Mouse (Mus musculus): ENCODE results near the gene Cpa1.

Cpa1 gene

DNA sequence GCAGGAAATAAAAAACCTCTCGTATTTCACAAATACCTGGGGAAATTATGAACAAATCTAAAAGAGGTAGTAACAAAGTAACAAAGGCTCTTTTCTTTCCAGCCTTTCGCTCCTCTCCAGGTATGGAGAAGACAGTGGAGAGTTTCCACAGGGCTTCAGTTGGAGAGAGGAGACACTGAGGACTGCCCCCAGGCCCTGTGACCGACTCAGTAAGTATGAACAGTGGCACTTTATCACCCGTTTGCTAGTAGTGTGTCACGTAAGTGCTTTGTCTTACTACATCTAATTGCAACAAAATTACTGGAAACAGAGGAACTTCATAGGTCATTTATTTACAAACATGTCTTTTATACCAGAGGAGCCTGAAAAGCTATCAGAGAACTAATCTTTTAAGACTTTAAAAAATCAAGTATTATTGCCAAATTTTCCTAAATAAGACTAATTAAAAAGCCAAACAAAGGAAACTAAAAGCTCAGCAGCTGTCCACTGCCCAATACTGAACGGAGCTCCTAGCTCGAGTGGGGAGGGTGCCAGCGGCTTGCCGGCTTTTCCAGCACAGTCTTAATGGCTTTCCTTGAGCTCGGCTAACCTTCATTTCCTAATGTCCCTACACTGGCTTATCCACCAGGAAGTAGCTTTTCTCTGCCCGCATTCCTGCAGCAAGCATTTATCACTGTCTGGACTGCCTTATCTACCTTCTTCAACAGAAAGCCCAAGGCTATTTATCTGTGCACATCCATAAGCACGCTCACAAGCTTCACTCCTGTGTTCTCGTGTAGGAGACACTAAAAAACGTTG is 34.9 kb downstream of the Cpa1 start:
- CTCF ChIA-PET = no interaction called here

DNA sequence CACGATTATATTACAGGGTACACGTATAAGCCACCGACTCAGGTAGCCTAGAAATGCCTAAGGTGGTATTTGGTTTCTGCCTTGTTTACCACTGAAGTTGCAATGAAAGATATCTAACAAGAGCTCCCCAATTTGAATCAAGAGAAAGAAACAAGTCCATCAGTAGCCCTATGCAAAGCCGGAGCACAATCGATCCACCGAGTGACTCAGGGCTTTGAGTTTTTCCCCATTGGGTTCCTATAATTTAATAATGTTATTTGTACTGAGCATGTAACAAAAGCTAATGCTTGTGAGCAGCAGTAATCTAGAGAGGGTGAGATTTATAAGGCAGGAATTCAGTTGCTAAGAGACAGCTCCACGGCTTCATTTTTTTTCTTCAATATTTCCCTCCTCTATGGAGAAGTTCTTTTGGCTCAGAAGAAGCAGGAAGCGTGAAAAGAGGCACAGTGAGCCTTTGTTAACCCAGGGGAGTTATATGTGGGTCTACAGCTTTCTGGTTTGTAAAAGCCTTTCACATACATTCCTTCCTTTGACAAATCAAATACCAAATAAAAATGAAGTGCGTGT is 35.8 kb downstream of the Cpa1 start:
- CTCF ChIA-PET = no interaction called here

GRCm38 (mm10) chr6:30675281-30675771 is 36.3 kb downstream of the Cpa1 start:
- CTCF ChIA-PET = no interaction called here

DNA sequence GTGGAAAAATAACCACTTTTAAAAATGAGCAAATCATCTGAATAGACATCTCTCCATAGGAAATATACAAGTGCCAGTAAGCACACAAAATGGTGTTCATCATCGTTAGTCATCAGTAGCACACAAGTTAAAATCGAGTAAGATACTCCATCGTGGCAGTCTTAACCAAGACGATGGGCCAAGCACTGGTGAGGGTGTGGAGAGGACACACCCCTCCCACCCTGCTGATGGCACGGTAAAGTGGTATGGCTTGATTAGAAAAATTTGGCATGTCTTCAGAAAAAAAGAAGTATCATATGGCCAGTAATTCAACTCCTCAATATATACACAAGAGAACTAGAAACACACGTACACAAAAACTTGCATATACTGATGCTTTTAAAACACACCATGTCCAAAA is 37.5 kb downstream of the Cpa1 start:
- CTCF ChIA-PET = interaction anchor here (0.6 kb wide), 1 partner anchor 111 kb away, joined by 3 read pairs; no protein-coding TSS in a partner anchor

- CTCF ChIA-PET = no interaction called here
Observed at GRCm38 (mm10) chr6:30677591-30677990, 38.6 kb downstream of the Cpa1 start.

DNA sequence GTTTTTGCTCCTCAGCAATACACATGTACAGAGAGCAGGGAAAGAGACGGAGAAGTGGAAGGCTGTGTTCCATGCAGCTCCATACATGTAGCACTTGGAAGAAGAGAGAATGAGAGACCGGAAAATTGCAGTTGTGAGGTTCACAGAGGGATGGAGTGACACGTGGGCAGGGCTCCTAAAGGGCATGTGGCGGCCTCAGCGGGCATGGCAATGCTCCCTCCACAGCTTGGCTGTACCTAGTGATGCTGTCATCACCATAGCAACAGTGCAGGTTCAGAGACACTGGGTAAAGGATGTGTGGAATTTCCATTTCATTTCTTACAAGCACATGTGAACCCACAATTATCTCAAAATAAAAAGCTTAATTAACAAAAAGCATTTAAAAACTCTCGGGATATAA is 39.5 kb downstream of the Cpa1 start:
- CTCF ChIA-PET = interaction anchor here (0.7 kb wide), 1 partner anchor 237 kb away, joined by 3 read pairs; the partner anchor contains the start of gene Tsga13

DNA sequence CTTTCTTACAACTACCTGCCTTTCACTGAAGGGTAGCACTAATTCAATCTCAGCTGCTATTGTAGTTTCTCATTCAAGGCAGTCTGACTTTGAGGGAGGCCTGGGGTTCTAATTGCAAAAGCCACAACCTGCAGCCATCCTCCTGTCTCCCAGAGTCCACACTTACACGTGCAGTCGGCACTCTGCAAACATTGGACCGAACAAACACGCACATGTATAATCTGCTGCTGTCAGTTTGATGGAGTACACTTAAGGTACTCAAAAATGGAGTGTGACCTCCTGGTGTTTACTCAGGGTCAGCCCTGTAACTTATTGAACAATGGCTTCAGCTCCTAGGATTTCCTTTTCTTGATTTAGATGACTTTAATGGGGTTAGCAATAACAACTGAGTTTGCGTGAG is 40.5 kb downstream of the Cpa1 start:
- CTCF ChIA-PET = no interaction called here

DNA sequence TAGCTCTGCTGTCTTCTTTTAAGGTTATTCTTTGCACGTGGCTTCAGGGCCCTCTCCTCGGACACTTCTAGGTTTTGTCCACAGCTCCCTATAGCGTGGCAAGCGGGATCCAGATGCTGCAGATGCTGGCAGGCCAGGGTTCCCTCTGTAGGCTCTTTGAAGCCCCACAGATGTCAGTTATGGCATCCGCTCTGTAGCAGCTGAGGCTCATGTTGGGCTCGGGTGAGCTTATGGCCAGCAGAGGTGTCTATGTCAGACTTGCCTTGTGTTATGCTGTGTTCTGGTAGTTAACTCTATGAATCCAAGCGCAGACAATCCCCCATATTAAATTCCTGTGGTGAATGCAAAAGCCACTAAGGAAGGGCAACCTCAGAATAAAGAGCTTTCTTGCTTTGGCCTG is 41.4 kb downstream of the Cpa1 start:
- CTCF ChIA-PET = no interaction called here

- CTCF ChIA-PET = interaction anchor here (0.8 kb wide), 1 partner anchor 312 kb away, joined by 7 read pairs; no protein-coding TSS in a partner anchor
Observed at GRCm38 (mm10) chr6:30681935-30682900, 43.2 kb downstream of the Cpa1 start.

GRCm38 (mm10) chr6:30684570-30684969 is 45.6 kb downstream of the Cpa1 start:
- CTCF ChIA-PET = no interaction called here

- CTCF ChIA-PET = no interaction called here
Observed at GRCm38 (mm10) chr6:30687198-30687597, 48.2 kb downstream of the Cpa1 start.

DNA sequence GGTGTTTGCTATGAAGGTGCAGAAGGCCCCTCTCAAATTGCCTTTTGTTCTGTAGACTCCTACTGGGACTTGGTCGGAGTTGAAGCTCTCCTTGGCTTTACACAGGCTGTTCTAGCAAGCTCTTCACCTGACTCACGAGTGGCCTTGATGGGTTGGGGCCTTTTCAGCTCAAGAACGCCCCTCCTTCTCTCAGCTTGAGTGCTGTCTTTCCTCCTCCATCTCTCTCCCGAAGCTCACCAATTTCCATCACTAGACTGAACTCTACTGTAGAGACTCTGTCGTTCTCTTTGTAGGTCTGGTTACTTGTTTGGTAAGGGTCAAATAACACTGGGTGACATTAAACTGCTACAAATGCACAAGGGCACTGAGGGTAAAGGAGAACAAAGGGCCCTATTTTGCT is 53.8 kb downstream of the Cpa1 start:
- CTCF ChIA-PET = interaction anchor here (0.5 kb wide), 1 partner anchor 55 kb away, joined by 3 read pairs; no protein-coding TSS in a partner anchor

- CTCF ChIA-PET = interaction anchor here (0.5 to 0.6 kb wide), 2 partner anchors 56 to 288 kb away, joined by 3 read pairs; no protein-coding TSS in a partner anchor
Observed at GRCm38 (mm10) chr6:30693350-30693991, 54.5 kb downstream of the Cpa1 start, which contains the start of gene Cep41. Gene Cep41, minus strand, starts transcription at chr6:30693749.

DNA sequence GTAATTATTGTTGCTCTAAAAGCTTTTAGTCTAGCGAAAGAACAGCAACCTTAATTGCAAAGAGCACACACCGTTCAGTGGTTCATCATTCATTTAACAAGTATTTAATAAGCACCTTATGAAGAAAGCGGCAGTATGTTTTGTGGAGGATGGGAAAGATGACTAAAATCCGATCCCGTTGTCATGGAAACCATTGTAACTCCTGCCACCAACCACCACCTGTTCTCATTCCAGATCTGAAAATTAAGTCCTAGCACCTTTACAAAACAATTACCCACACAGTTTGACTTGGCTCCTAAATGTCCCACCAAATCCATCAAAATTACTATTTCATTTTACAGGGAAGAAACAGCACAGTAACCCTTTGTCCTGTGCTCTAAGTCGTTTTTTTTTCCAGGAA is 55.2 kb downstream of the Cpa1 start:
- CTCF ChIA-PET = interaction anchor here (0.6 kb wide), 1 partner anchor 1228 kb away, joined by 4 read pairs; no protein-coding TSS in a partner anchor

Measured in spleen, embryonic (tissue).